Mouse (Mus musculus) intestine, postnatal 0 days (tissue): Measurements from ENCODE around the gene Rbm28. TPM values are rescaled to one million over a fixed set of nuclear protein-coding genes. Genes with fewer than 3 reads are reported as not detected.

Source experiments
- ATAC-seq: fragments of 200-750 bp; cut with Nextera tagmentation; 2 replicates; pipeline ENCODE4 v1.8.0; 2017; ENCODE audit warnings: mild to moderate bottlenecking, moderate TSS enrichment, moderate library complexity
- H3K27ac ChIP-seq: fragments of 300-500 bp; sonication (generic); 2 replicates; pipeline ENCODE4 v1.5.1; 2014; ENCODE audit warnings: mild to moderate bottlenecking, low read depth, low read length, moderate library complexity
- H3K27me3 ChIP-seq: fragments of 300-500 bp; sonication (generic); replicated peaks from 2 replicates; pipeline ENCODE4 v1.6.1; 2014; ENCODE audit warnings: low read length, mixed read lengths; ENCODE audit not compliant: control insufficient read depth, insufficient read depth
- H3K36me3 ChIP-seq: fragments of 300-500 bp; sonication (generic); 2 replicates; pipeline ENCODE4 v1.6.1; 2014; ENCODE audit warnings: mild to moderate bottlenecking, moderate library complexity; ENCODE audit not compliant: control insufficient read depth, insufficient read depth
- H3K4me1 ChIP-seq: fragments of 300-500 bp; sonication (generic); replicated peaks from 2 replicates; pipeline ENCODE4 v1.6.1; 2014; ENCODE audit warnings: antibody characterized with exemption, low read length, mixed read lengths; ENCODE audit not compliant: control insufficient read depth, insufficient read depth
- H3K4me2 ChIP-seq: fragments of 300-500 bp; sonication (generic); replicated peaks from 2 replicates; pipeline ENCODE4 v1.6.1; 2014; ENCODE audit warnings: low read depth, mild to moderate bottlenecking, moderate library complexity
- H3K4me3 ChIP-seq: fragments of 300-500 bp; sonication (generic); 2 replicates; pipeline ENCODE4 v1.5.1; 2014; ENCODE audit warnings: low read depth, low read length
- H3K9ac ChIP-seq: fragments of 300-500 bp; sonication (generic); 2 replicates; pipeline ENCODE4 v1.6.1; 2014; ENCODE audit warnings: mild to moderate bottlenecking, low read depth, low read length
- H3K9me3 ChIP-seq: fragments of 300-500 bp; sonication (generic); 2 replicates; pipeline ENCODE4 v1.6.1; 2016; ENCODE audit warnings: mixed run types; ENCODE audit not compliant: control insufficient read depth
- CTCF ChIP-seq: sonication (generic); IDR thresholded peaks from 2 replicates; pipeline ENCODE4 v1.5.1; 2016; ENCODE audit warnings: low read depth, mild to moderate bottlenecking, control low read depth, antibody characterized with exemption, moderate library complexity
- WGBS: fragments of 180-500 bp; shearing (Covaris S2); extraction: QIAGEN DNeasy Blood & Tissue Kit; methylation state at CpG from one replicate; pipeline ENCODE4 v1.1.7; 2014; 5-methylcytosine and 5-hydroxymethylcytosine counted together
- polyA plus RNA-seq: library from polyadenylated mRNA; unstranded; fragments of >200 nt; fragmentation: Nextera tagmentation; extraction: Ambion mirVana; gene quantifications from 2 replicates; pipeline ENCODE4 v1.2.1, GENCODE M21; 2015

The Rbm28 gene
- polyA plus RNA-seq, 1 experiment from 2014 or later: 9.8 TPM

DNA sequence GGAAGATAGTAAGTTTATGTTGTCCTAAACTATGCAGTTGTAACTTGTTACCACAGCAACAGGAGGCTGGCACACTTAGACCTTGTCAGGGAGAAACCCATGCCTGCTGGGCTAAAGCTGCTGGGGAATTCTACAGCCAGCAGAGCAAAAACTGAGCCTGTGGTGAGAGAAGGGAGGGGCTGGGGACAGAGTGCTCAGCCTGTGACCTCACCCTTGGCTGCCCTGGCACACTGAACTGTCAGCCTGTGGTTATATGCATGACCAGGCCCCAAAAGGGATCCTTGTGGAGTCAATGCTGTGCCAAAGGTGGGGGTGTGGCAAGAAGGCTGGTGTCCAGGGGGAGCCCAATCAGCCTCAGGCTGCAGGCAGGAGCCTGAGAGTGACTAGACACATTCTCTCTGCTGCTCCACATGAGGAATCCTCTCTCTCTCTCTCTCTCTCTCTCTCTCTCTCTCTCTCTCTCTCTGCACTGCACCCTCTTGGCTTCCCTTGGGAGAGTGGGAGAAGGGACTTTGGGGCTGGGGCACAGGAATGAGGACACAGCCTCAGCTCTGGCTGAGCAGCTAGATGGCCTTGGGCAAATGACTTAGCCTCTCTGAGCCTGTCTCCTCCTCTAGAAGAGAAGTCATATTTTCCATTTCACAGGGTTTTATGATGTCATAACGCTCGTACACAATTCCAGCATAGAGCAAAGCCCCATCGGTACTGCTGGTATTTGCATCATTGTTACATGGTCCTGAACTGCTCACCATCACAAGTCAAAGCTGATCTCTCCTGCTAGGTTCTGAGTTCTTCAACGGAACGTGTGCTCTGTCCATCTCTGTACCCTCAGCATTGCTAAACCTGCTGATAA lies 31.3 kb upstream of the Rbm28 start:
- H3K4me2 ChIP-seq: no peak overlapping the region
- no peak overlapping the region for H3K27ac ChIP-seq
- H3K4me3 ChIP-seq: no peak overlapping the region
- no peak overlapping the region for H3K9ac ChIP-seq
- no peaks in the 10 kb centered on the region; the same call in 1 of the 2 replicates for H3K36me3 ChIP-seq
- WGBS: 76% methylated on average over 5 of the region's 5 CpGs
- H3K27me3 ChIP-seq: no peaks in the 10 kb centered on the region
- peaks cover 3% of the 10 kb centered on the region; the same call in 1 of the 2 replicates for H3K4me1 ChIP-seq
- ATAC-seq: 0 out of 2 replicates have a peak, but pooled peaks have one; percentile 14
- no peak for TF ChIP-seq CTCF
- H3K9me3 ChIP-seq: no peaks in the 10 kb centered on the region

DNA sequence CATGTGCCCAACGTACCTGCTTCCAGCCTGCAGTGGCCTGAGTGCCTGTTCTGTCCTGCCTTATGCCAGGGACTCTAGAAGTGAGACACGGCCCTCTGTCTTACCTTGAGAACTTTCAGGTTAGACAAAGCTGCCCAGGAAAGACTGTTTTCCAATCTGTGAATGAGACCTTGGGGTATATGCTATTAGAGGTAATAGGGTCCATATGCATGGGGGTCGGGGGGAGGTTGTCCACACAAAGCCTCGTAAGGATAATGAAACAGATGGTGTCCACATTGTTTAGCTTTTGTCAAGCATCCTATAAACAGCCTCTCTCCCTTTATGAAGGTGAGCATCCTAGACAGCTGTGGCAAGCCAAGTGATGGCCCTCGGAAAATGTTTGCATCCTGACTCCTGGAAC lies 30.3 kb upstream of the Rbm28 start:
- H3K4me3 ChIP-seq: no peak overlapping the region
- no peak for ATAC-seq
- WGBS: 75% methylated on average over 5 of the region's 5 CpGs
- H3K36me3 ChIP-seq: no peaks in the 10 kb centered on the region
- no peak overlapping the region for H3K27ac ChIP-seq
- no peaks in the 10 kb centered on the region for H3K9me3 ChIP-seq
- no peak overlapping the region for H3K4me2 ChIP-seq
- no peak overlapping the region for H3K9ac ChIP-seq
- peaks cover 3% of the 10 kb centered on the region; the same call in 1 of the 2 replicates for H3K4me1 ChIP-seq
- TF ChIP-seq CTCF: no peak
- H3K27me3 ChIP-seq: no peaks in the 10 kb centered on the region

DNA sequence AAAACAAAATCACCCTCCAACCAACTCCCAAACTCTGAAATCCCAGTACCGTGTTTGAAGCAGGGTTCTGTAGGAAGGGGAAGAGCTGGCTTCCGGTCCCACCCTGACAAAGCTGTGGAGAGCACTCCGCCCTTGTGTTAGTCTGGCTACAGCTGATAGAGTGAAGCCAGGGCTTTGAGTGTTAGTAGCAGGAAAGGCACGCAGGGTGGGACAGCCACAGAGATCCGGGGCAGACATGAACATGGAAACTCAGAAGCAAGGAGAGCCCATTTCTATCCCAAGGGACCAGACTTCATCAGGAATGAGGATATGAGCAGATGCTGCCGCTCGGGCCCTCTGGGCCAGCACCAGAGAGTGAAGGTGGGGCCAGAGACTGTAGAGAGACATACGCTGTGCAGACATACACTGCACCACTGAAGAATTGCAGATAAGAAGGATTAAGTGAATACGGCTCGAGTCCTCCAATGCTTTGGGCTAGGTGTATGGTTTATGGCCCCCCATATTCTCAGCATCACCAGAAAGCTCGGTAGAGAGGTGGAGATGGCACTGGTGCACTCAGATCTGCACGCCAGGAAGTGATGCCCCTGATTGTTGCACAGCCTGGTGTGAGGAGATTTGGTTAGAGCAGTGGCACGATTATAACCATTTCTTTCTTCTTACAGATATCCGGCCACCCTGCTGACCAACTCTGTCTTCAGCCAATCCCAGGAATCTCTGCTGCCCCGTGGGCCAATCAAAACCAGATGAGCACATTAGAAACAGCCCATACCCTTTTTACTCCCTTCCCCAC lies 29.4 kb upstream of the Rbm28 start:
- TF ChIP-seq CTCF: no peak
- Histone ChIP-seq H3K4me3 (no peak overlapping the region), H3K36me3 (no peaks in the 10 kb centered on the region), H3K9ac (no peak overlapping the region), H3K27ac (no peak overlapping the region), H3K27me3 (no peaks in the 10 kb centered on the region), H3K4me1 (peaks cover 3% of the 10 kb centered on the region; the same call in 1 of the 2 replicates), H3K9me3 (no peaks in the 10 kb centered on the region), H3K4me2 (no peak overlapping the region)
- 51% methylated on average over 15 of the region's 15 CpGs for WGBS
- ATAC-seq: no peak

DNA sequence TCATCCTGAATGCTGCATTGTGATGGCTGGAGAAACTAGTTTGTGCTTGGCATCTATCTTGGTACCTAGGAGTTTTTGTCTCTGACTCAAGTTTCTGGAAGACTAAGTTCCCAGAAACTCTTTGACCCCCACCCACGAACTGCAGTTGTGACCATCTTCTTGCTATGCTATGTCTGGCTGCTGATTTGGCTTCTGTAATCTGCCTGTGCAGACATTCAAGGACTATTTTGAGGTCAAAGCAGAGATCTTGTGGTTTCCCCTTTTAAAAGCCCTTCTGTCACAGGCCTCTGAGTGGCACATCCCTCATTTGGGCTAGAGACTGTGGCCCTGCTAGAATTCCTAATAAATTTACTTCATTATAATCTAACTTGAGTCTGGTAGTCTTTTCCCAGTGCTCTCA lies 23.1 kb upstream of the Rbm28 start:
- no peak overlapping the region for H3K27ac ChIP-seq
- H3K4me3 ChIP-seq: no peak overlapping the region
- H3K36me3 ChIP-seq: no peaks in the 10 kb centered on the region
- no peaks in the 10 kb centered on the region for H3K4me1 ChIP-seq
- no peak overlapping the region for H3K4me2 ChIP-seq
- no peaks in the 10 kb centered on the region for H3K9me3 ChIP-seq
- no peak for ATAC-seq
- TF ChIP-seq CTCF: no peak
- WGBS: 55% methylated on average over 1 of the region's 1 CpGs
- H3K27me3 ChIP-seq: no peaks in the 10 kb centered on the region
- H3K9ac ChIP-seq: no peak overlapping the region

DNA sequence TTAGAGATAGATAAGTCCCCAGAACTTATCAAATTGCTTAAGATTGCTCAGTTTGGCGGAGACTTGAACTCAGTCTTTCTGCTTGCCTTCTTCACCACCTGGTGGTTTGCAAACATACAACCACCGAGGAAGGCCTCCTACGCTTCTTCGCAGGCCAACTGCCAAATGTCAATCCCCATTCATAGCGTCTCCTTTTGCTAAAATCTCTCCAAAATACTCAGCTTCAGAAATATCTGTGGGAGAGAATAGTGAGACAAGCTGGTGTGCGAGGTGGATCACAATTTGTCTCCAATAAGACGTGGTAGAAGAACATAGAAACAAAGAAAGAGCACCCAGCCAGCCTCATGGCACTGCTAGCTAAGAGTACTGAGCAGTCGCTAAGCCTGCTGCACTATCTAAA lies 15.0 kb upstream of the Rbm28 start:
- H3K4me3 ChIP-seq: peak overlapping the region; percentile 52; the same call in 1 of the 2 replicates
- ATAC-seq: no peak
- TF ChIP-seq CTCF: no peak
- no peaks in the 10 kb centered on the region for H3K9me3 ChIP-seq
- H3K27me3 ChIP-seq: peaks cover 36% of the 10 kb centered on the region
- no peaks in the 10 kb centered on the region for H3K36me3 ChIP-seq
- no peak overlapping the region for H3K9ac ChIP-seq
- no peak overlapping the region for H3K27ac ChIP-seq
- no peaks in the 10 kb centered on the region for H3K4me1 ChIP-seq
- WGBS: 58% methylated on average over 8 of the region's 8 CpGs
- H3K4me2 ChIP-seq: peak overlapping the region; percentile 98

DNA sequence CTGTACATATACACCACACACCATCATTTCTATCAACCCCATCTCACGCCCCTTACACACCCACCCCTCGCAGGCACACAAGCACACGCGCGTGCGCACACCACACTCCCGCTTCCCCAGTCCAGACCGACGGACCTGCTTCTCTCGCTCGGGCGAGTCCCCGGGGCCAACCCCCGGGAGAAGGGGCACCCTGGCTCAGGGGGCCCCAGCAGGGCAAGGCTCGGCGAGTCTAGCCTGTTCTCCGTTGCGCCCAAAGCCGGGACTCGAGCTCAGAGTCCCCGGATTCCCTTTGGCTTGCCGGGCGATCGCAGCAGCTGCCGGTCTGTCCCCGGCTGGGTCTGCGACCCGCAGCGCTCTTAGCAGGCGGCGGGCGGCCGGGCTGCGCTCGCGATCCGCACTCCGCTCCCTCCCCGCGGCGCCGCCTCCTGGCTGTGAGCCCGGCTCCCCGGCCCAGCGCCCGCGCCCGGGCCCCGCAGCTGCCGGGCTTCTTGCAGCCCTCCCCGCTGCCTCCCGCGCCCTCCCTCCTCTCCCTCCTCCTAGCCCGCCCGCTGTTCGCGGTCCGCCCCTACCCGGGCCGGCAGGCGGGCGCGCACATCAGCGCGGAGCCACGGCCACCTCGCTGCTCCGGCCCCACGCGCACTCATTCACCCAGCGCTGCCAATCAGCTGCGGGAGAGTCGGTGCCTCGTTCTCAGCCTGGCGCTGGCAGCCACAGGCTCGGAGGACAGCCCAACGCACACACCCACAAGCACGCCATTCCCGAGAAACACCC lies 14.3 kb upstream of the Rbm28 start, which contains the start of gene Prrt4:
Gene Prrt4, minus strand, starts transcription at position 697 of the 771 bp plus-strand sequence.
- Histone ChIP-seq H3K27ac (no peak within 1 kb of the TSS), H3K4me2 (peak within 1 kb of the TSS; percentile 98), H3K9me3 (no peaks in the 10 kb centered on the region), H3K4me3 (peak within 1 kb of the TSS; percentile 52), H3K27me3 (peaks cover 39% of the 10 kb centered on the region), H3K36me3 (no peaks in the 10 kb centered on the region), H3K9ac (peak within 1 kb of the TSS; percentile 48), H3K4me1 (no peaks in the 10 kb centered on the region)
- peak; percentile 50 for ATAC-seq
- TF ChIP-seq CTCF: no peak
- under 1% methylated on average over 54 of the region's 79 CpGs for WGBS
